Mouse (Mus musculus) MEL (cell line): ENCODE data around the gene Upk3b. TPM values are rescaled to one million over a fixed set of nuclear protein-coding genes. Genes with fewer than 3 reads are reported as not detected.

Source experiments
- DNase-seq: peaks from one replicate; pipeline ENCODE4 v3.0.0; 2011; ENCODE audit warnings: low read depth, low spot score
- H3K27ac ChIP-seq: 2 replicates; pipeline ENCODE4 v1.5.1; 2012; ENCODE audit warnings: low read depth, mild to moderate bottlenecking, control low read depth, low read length, moderate library complexity; ENCODE audit not compliant: control insufficient read depth
- H3K27me3 ChIP-seq, 2 experiments: fragments of 150-350 bp in 1 of 2; sonication (generic) in 1 of 2; 2 replicates each; pipeline ENCODE4 v1.6.1; 2012; ENCODE audit warnings: low read length in 2 of 2, mild to moderate bottlenecking in 2 of 2, improper control_type of control experiment in 1 of 2, moderate library complexity in 1 of 2; ENCODE audit not compliant: insufficient read depth in 2 of 2, control insufficient read depth in 1 of 2
- H3K36me3 ChIP-seq, 2 experiments: 2 replicates each; pipeline ENCODE4 v1.6.1; 2012 to 2014; ENCODE audit warnings: low read length in 2 of 2, improper control_type of control experiment in 1 of 2, inconsistent platforms in 1 of 2, mild to moderate bottlenecking in 1 of 2; ENCODE audit not compliant: insufficient read depth in 2 of 2, control insufficient read depth in 1 of 2
- H3K4me1 ChIP-seq, 2 experiments: fragments of 150-350 bp in 1 of 2; sonication (generic) in 1 of 2; 2 replicates each; pipeline ENCODE4 v1.6.1; 2012; ENCODE audit warnings: low read length in 2 of 2, improper control_type of control experiment in 1 of 2, mild to moderate bottlenecking in 1 of 2; ENCODE audit not compliant: insufficient read depth in 2 of 2, control insufficient read depth in 1 of 2
- H3K4me3 ChIP-seq, 2 experiments: fragments of 150-350 bp in 1 of 2; sonication (generic) in 1 of 2; 2 replicates each; pipeline ENCODE4 v1.5.1; 2012; ENCODE audit warnings: low read depth in 2 of 2, low read length in 2 of 2, mild to moderate bottlenecking in 2 of 2, moderate library complexity in 2 of 2, control low read depth in 1 of 2, improper control_type of control experiment in 1 of 2; ENCODE audit not compliant: control insufficient read depth in 1 of 2, insufficient read depth in 1 of 2
- H3K79me2 ChIP-seq: 2 replicates; pipeline ENCODE4 v1.6.1; 2012; ENCODE audit warnings: mild to moderate bottlenecking, low read length, moderate library complexity; ENCODE audit not compliant: control insufficient read depth, poor library complexity, insufficient read depth
- H3K9ac ChIP-seq: 2 replicates; pipeline ENCODE4 v1.6.1; 2012; ENCODE audit warnings: low read depth, mild to moderate bottlenecking, control low read depth, low read length, moderate library complexity; ENCODE audit not compliant: control insufficient read depth, poor library complexity, severe bottlenecking
- H3K9me3 ChIP-seq: fragments of 150-350 bp; sonication (generic); replicated peaks from 2 replicates; pipeline ENCODE4 v1.6.1; 2012; ENCODE audit warnings: mild to moderate bottlenecking, low read length, improper control_type of control experiment, moderate library complexity; ENCODE audit not compliant: insufficient read depth
- BHLHE40 ChIP-seq: IDR thresholded peaks from 2 replicates; pipeline ENCODE4 v1.6.1; 2012; ENCODE audit warnings: low read depth, mild to moderate bottlenecking, inconsistent platforms, low read length, improper control_type of control experiment, borderline replicate concordance
- E2F4 ChIP-seq: IDR thresholded peaks from 2 replicates; pipeline ENCODE4 v1.6.1; 2011; ENCODE audit warnings: low read depth, low read length, improper control_type of control experiment, borderline replicate concordance
- MAFK ChIP-seq: IDR thresholded peaks from 2 replicates; pipeline ENCODE4 v1.6.1; 2011; ENCODE audit warnings: low read depth, mild to moderate bottlenecking, low read length, improper control_type of control experiment, borderline replicate concordance
- MYC ChIP-seq: IDR thresholded peaks from 2 replicates; pipeline ENCODE4 v1.6.1; 2011; ENCODE audit warnings: low read depth, mild to moderate bottlenecking, low read length, improper control_type of control experiment, moderate library complexity
- NRF1 ChIP-seq: IDR thresholded peaks from 2 replicates; pipeline ENCODE4 v1.6.1; 2014; ENCODE audit warnings: low read depth, mild to moderate bottlenecking, inconsistent platforms, low read length, improper control_type of control experiment, moderate library complexity; ENCODE audit not compliant: poor library complexity, insufficient read depth, severe bottlenecking
- POLR2A ChIP-seq, 2 experiments: IDR thresholded peaks; 2 replicates each; pipeline ENCODE4 v1.6.1; 2011 to 2012; ENCODE audit warnings: low read length in 2 of 2, mild to moderate bottlenecking in 2 of 2, control low read depth in 1 of 2, improper control_type of control experiment in 1 of 2, low read depth in 1 of 2, moderate library complexity in 1 of 2; ENCODE audit not compliant: control insufficient read depth in 1 of 2, insufficient read depth in 1 of 2, poor library complexity in 1 of 2
- POLR2AphosphoS2 ChIP-seq: IDR thresholded peaks from 2 replicates; pipeline ENCODE4 v1.6.1; 2011; ENCODE audit warnings: low read length, improper control_type of control experiment
- RAD21 ChIP-seq: IDR thresholded peaks from 2 replicates; pipeline ENCODE4 v1.6.1; 2011; ENCODE audit warnings: mild to moderate bottlenecking, low read depth, low read length, improper control_type of control experiment
- SIN3A ChIP-seq: IDR thresholded peaks from 2 replicates; pipeline ENCODE4 v1.6.1; 2012; ENCODE audit warnings: low read length, improper control_type of control experiment, inconsistent platforms
- SMC3 ChIP-seq: IDR thresholded peaks from 2 replicates; pipeline ENCODE4 v1.6.1; 2011; ENCODE audit warnings: low read depth, low read length, improper control_type of control experiment
- TBP ChIP-seq: IDR thresholded peaks from 2 replicates; pipeline ENCODE4 v1.8.0; 2011; ENCODE audit warnings: low read depth, low read length, improper control_type of control experiment
- TCF12 ChIP-seq: IDR thresholded peaks from 2 replicates; pipeline ENCODE4 v1.6.1; 2014; ENCODE audit warnings: low read depth, mild to moderate bottlenecking, inconsistent platforms, low read length, improper control_type of control experiment, moderate library complexity
- UBTF ChIP-seq: IDR thresholded peaks from 2 replicates; pipeline ENCODE4 v1.6.1; 2012; ENCODE audit warnings: low read depth, mild to moderate bottlenecking, inconsistent platforms, low read length, improper control_type of control experiment, moderate library complexity, borderline replicate concordance; ENCODE audit not compliant: insufficient read depth
- USF1 ChIP-seq: IDR thresholded peaks from 2 replicates; pipeline ENCODE4 v1.6.1; 2014; ENCODE audit warnings: low read depth, mild to moderate bottlenecking, inconsistent platforms, low read length, improper control_type of control experiment, moderate library complexity
- ZKSCAN1 ChIP-seq: IDR thresholded peaks from 2 replicates; pipeline ENCODE4 v1.6.1; 2012; ENCODE audit warnings: low read depth, mild to moderate bottlenecking, inconsistent platforms, low read length, improper control_type of control experiment, moderate library complexity
- polyA plus RNA-seq, 2 experiments: library from polyadenylated mRNA; stranded (reverse) in 1 of 2; unstranded in 1 of 2; fragments of >175 nt in 1 of 2; fragments of >200 nt in 1 of 2; gene quantifications; 2 replicates each; pipeline versions ENCODE4 v1.2.1 to v1.2.4; 2012; ENCODE audit warnings: low replicate concordance in 2 of 2, low read depth in 1 of 2; ENCODE audit not compliant: insufficient read length in 2 of 2, insufficient read depth in 1 of 2, missing spikeins in 1 of 2
- total RNA-seq: library from RNA; depleted of rRNA; stranded (reverse); fragments of 300-350 nt; gene quantifications from 2 replicates; pipeline ENCODE4 v1.2.3, GENCODE M21; 2012

Upk3b gene
- total and polyA plus RNA-seq, 3 experiments = not detected

DNA sequence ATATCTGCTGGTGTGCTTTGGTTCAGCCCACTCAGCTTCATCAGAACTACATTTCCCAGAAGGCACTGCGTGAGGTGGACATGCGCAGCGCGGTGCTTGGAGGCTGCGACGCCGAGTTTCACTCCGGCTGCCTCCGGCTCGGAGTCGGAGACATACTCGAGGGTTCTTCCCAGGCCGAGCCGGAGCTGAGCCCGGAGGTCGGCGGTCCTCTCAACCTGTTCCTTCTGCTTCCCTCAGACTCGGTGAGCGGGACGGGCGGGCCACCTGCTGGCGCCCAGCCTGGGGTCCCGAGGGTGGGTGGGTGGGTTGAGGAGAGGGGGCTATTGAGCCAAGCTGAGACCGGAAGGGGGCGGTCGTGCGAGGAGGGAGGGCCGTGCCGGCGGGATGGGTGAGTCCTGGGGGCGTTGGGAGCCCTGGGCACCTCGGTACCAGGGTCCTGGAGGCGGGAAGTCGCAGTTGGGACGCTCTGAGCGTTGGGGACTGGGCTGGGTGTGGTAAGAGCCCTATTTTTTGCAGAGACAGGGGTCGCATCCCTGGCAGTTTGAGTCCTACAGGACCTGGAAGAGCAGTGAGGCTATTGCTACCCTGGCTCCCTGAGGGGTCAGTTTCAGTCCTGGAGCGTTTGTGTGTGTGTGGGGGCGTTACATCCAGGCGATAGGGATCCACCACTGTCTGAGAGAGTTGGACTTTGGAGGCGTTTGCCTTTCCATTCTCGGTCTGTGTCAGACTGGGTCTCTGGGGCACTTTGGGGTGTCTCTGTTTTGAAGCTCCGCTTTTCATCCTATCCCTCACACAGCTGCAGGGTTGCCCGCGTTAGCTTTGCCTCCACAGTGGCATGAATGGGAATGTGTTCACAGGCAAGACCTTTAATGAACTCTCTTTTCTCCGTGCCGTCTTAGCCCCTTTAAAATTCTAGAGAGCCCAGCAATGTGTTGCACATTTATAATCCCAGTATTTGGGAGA lies 43.3 kb upstream of the Upk3b start, which contains the start of gene Dtx2 (continued):
- TF ChIP-seq USF1 (0 out of 2 replicates have a peak, but pooled peaks have one; percentile 28), SMC3 (no peak), POLR2A (IDR thresholded peaks at IDR 0.05; ENCODE audit: control insufficient read depth in 1 of 2, insufficient read depth in 1 of 2, low read depth in 1 of 2, low read length in 2 of 2, poor library complexity in 1 of 2) (peak; percentile 81 to 93), BHLHE40 (no peak), MAFK (no peak), UBTF (no peak), NRF1 (peak; percentile 99), SIN3A (peak; percentile 89), RAD21 (no peak), ZKSCAN1 (no peak), E2F4 (no peak), TBP (peak; percentile 69), POLR2AphosphoS2 (peak; percentile 71; the same call in 1 of the 2 replicates), MYC (peak; percentile 48; the same call in 1 of the 2 replicates)
- TF ChIP-seq, all 39 proteins: peak for 16

DNA sequence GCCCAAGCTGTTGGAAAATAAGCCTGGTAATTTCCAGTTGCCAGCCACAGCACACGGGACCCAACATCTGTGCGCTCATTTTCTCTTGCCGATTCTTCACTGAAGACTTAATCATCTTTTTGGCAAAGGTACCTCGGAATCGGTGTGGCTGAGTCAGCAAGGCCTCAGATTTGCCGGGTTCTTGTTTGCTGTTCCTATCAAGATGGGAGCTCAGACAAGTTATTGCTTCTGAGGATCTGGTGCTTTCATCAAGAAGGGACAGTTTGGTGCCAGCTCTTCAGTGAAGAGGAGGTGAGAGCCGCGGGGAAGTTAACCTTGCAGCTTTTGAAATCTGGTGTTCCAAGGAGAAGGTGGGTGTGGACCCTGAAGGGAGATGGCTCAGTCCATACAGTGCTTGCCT lies 42.1 kb upstream of the Upk3b start:
- Histone ChIP-seq H3K9me3 (no peaks in the 10 kb centered on the region), H3K9ac (no peak overlapping the region), H3K27me3 (no peaks in the 10 kb centered on the region), H3K36me3 (peaks cover 0 to 6% of the 10 kb centered on the region in 2 experiments; a peak in 2 of 4 replicates), H3K4me1 (peaks cover 0 to 7% of the 10 kb centered on the region in 2 experiments; a peak in 1 of 4 replicates), H3K4me3 (no peak overlapping the region), H3K79me2 (no peaks in the 10 kb centered on the region; the same call in 1 of the 2 replicates), H3K27ac (no peak overlapping the region)
- DNase-seq = no peak
- no peak for TF ChIP-seq TCF12

DNA sequence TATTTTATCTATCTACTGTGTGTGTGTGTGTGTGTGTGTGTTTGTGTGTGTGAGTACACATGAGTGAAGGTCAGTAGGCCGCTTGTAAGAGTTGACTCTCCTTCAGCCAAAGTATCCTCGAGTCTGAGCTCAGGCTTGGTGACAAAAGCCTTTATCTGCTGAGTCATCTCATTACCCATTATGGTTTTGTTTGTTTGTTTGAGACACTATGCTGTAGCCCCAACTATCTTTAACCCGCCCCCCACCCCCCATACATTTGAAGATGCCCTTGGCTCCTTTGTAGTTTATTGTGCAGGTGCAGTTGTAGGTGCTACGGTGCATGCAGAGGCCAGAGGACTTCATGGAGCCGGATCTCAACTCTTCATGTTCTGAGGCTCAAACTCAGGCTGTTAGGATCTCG lies 37.1 kb upstream of the Upk3b start:
- 0 out of 2 replicates have a peak, but pooled peaks have one; percentile 22 for TF ChIP-seq MAFK
- no peak for TF ChIP-seq NRF1
- Histone ChIP-seq H3K27ac (no peak overlapping the region), H3K27me3 (no peaks in the 10 kb centered on the region), H3K9me3 (no peaks in the 10 kb centered on the region), H3K9ac (no peak overlapping the region), H3K4me3 (no peak overlapping the region), H3K4me1 (no peaks in the 10 kb centered on the region), H3K36me3 (peaks cover 0 to 6% of the 10 kb centered on the region in 2 experiments; a peak in 2 of 4 replicates), H3K79me2 (no peaks in the 10 kb centered on the region)
- DNase-seq = no peak
